Mouse (Mus musculus): Measurements from ENCODE around the gene Specc1. TPM values are rescaled to one million over a fixed set of nuclear protein-coding genes. Genes with fewer than 3 reads are reported as not detected.

The Specc1 gene
- polyA plus RNA-seq, 1 experiment from 2014 or later = 9.2 TPM

DNA sequence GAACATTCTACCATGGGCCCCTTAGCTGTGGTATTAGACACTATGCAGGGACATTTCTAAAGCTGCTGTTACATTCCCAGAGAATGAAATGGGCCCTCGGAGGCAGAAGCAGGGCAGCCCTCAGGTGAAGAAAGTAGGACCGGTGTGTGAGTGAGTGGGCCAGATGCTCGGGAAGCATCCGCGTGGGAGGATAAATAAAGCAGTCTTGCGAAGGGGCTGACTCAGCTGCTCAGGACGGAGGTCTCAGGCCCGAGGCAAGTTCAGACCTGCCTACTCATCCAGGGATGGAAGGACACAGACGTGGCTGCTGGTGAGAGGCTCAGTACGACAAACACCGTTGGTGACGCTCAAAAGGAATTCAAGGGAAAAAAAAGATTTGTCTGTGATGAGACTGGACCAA is 312.5 kb downstream of the Specc1 start:
- Histone ChIP-seq H3K4me3 (ENCODE audit: low read depth, low read length) (no peak overlapping the region), H3K27ac (ENCODE audit: low read depth, low read length) (no peak overlapping the region), H3K9me3 (replicated peaks; ENCODE audit: control insufficient read depth, low read length) (no peaks in the 10 kb centered on the region), H3K36me3 (ENCODE audit: control insufficient read depth, insufficient read depth, low read length) (no peaks in the 10 kb centered on the region), H3K4me2 (ENCODE audit: low read length) (no peak overlapping the region), H3K9ac (ENCODE audit: low read length) (no peak overlapping the region), H3K4me1 (ENCODE audit: control insufficient read depth, insufficient read depth, low read length) (peaks cover 9% of the 10 kb centered on the region), H3K27me3 (replicated peaks; ENCODE audit: control insufficient read depth, insufficient read depth, low read length) (no peaks in the 10 kb centered on the region)
- ATAC-seq (no peak), DNase-seq (ENCODE audit: low spot score) (no peak)
- 86% methylated on average over 12 of the region's 12 CpGs for WGBS

GRCm38 (mm10) chr11:62270851-62271250 is 314.3 kb downstream of the Specc1 start:
- Histone ChIP-seq H3K9me3 (replicated peaks; ENCODE audit: control insufficient read depth, low read length) (no peaks in the 10 kb centered on the region), H3K4me3 (ENCODE audit: low read depth, low read length) (no peak overlapping the region), H3K27me3 (replicated peaks; ENCODE audit: control insufficient read depth, insufficient read depth, low read length) (no peaks in the 10 kb centered on the region), H3K4me2 (ENCODE audit: low read length) (no peak overlapping the region), H3K9ac (ENCODE audit: low read length) (no peak overlapping the region), H3K27ac (ENCODE audit: low read depth, low read length) (no peak overlapping the region), H3K36me3 (ENCODE audit: control insufficient read depth, insufficient read depth, low read length) (no peaks in the 10 kb centered on the region), H3K4me1 (ENCODE audit: control insufficient read depth, insufficient read depth, low read length) (peaks cover 9% of the 10 kb centered on the region)
- 65% methylated on average over 5 of the region's 5 CpGs for WGBS
- no peak for ATAC-seq
- no peak for DNase-seq (ENCODE audit: low spot score)

Other genes with a start within 250 kb of the Specc1 start
- not detected in 2 replicates for gene Slc5a10, start 235.9 kb upstream of the Specc1 start, polyA plus RNA-seq (2014; fragmentation: Nextera tagmentation; extraction: Ambion mirVana)
- gene Prpsap2, start 194.7 kb upstream of the Specc1 start, polyA plus RNA-seq (2014; fragmentation: Nextera tagmentation; extraction: Ambion mirVana) = 67.6 and 70.2 TPM in 2 replicates
- 44.0 and 45.2 TPM in 2 replicates for gene Ulk2, start 101.7 kb upstream of the Specc1 start, polyA plus RNA-seq (2014; fragmentation: Nextera tagmentation; extraction: Ambion mirVana)
- gene Akap10, start 26.5 kb upstream of the Specc1 start, polyA plus RNA-seq (2014; fragmentation: Nextera tagmentation; extraction: Ambion mirVana) = 8.9 and 10.8 TPM in 2 replicates